Mouse (Mus musculus) erythroblast, embryonic 14.5 days (primary cell): ENCODE measurements around the gene Zwilch.

Source experiments
- GATA1 ChIP-seq: IDR thresholded peaks from 2 replicates; pipeline ENCODE4 v1.6.1; 2012; ENCODE audit warnings: low read length, inconsistent platforms, mixed read lengths
- TAL1 ChIP-seq: IDR thresholded peaks from 3 replicates; pipeline ENCODE4 v1.6.1; 2012; ENCODE audit warnings: low read length, inconsistent platforms, mixed read lengths

GRCm38 (mm10) chr9:64116876-64117275 is 56.0 kb downstream of the Zwilch start, which contains the start of gene Lctl:
- no peak for TF ChIP-seq TAL1
- TF ChIP-seq GATA1: no peak
